Mouse (Mus musculus) right cerebral cortex, postnatal 36 days (tissue): ENCODE results near the gene Itpkb.

Experiments
- DNase-seq, 2 experiments: peaks; one replicate each; pipeline ENCODE4 v3.0.0; 2022; ENCODE audit warnings: low spot score in 2 of 2, mixed read lengths in 1 of 2

The Itpkb gene

DNA sequence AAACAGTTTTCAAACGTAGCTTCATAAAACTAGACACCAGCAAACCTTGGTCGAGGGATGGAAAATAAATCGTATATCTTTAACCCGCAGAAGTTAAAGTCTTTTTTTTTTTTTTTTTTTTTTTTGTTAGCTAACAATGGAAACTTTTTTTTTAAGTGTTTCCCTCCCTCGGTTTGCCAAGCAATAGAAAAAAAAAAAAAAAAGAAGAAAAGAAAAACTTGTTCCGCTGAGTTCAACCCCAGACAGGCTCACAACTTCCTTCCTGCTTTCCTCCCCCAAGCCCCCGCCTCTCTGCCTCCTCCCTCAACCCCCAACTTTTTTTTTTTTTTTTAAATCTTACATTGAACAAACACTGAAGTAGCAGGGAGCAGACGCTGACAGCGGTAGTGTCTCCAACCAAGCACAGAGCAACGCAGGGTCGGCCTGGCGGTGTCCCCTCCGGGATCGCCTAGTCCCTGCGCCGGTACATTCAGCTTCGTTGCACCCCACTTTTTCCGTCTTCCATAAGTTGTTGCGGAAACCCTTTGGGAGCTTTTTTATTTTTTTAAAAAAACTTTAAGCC, at the start of gene Itpkb:
Gene Itpkb, plus strand, starts transcription at position 341 of the 562 bp plus-strand sequence.
- no peak for DNase-seq

DNA sequence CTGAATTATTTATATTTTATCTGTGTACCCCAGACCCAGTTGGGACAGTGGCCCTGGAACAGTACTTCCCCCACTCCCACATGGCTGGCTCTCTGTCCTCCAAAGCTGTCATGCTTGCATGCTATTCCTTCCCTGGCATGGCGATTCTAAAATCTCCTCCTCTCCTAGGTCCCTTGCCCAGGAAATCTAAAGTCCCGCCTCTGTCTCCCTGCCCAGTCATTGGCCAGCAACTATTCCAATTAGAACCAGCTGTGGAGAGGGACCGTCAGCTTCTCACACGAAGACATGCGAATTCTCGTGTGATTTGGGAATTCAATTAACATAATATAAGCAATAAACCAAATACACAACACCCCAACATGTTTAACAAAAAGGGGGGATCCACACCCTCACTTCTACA, 47.7 kb upstream of the Itpkb start:
- DNase-seq, result no peak

DNA sequence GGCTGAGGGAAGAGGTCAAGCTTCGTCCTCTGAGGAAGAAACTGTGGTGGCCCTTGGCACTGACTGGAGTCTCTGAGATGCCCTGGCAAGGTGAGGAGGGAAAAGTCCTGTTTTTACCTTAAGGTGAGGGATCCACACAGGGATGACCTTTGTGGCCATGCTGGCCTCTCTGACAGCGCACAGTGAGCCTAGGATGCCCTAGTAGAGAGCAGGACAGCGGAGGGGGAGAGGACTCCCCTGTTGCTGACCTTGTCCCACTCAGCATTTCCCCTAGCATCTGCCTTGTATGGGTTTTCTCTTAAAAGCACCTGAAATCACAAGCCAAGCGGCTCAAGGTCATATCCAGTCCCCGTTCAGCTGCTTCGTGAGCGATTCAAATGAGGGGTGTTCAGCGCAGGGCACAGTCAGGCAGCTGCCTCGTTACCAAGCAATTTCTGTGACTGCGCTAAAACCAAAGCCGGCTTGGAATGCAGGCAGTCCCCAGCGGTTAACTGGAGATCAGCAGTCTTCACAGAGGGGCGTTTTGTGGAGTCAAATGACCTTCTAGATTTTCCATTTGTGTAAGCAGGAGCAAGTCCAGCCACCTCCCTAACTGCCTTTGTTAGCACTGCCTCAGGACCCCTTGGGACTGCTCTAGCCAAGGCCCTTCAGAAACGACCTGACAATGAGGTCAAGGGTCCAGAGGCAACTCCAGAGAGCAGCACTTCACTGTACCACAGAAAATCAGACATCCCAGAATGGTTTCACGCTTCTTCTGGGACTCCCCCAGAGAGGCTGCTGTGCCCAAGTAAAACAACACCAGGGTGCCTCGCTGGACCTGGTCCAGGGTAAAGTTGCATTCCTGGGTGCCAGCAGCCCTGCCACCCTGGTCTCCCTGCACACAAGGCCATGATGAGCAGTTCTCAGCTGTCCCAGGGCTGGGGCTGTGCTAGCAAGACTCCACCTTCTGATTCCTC, 46.2 kb upstream of the Itpkb start:
- DNase-seq, result no peak

GRCm38 (mm10) chr1:180286081-180286831, 44.0 kb upstream of the Itpkb start:
- no peak for DNase-seq

GRCm38 (mm10) chr1:180288227-180288626, 42.1 kb upstream of the Itpkb start:
- DNase-seq, result no peak

DNA sequence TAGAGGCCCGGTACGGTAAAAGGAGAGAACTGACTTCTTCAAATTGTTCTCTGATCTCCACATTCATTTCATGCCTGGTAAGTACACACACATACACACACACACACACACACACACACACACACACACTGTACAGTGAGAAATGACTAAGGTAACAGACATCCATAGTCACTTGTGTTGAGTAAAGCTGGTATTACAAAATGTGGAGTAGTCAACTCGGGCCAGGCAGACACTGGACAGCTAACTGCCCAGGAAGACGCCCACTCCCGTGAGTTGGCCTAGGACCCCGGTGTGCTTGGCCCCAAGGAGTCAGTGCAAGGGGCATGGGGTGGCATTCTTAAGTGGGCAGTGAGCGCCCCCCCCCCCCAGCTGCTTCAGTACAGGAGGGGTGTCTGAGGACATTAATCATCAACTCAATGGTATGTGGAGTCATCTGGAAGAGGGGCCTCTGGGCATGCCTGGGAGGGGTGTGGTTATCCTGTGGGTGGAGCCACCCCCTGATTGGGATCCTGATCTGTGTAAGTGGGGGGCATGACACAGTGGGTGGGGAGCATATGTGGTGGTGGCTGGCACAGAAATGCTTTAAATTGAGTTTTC, 41.3 kb upstream of the Itpkb start:
- no peak for DNase-seq

GRCm38 (mm10) chr1:180289788-180290187, 40.5 kb upstream of the Itpkb start:
- DNase-seq, result no peak

DNA sequence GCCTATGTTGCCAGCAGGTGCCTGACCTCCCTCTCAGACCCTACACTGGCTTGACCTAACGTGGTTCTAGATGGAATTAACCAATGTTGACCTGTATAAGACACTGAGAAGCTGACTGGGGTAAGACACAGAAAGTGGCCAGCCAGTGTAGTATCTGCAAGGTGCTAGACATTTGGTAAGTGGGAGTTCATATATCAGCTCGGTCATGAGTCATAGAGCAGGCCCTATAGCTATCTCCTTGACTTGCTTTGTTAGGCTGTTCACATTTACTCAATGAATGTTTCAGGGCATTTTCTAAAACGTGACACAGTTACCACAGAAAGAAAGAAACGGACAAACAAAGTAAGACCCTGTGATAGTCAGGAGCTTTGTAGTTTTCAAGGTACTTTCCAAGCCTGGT, 39.9 kb upstream of the Itpkb start:
- no peak for DNase-seq

DNA sequence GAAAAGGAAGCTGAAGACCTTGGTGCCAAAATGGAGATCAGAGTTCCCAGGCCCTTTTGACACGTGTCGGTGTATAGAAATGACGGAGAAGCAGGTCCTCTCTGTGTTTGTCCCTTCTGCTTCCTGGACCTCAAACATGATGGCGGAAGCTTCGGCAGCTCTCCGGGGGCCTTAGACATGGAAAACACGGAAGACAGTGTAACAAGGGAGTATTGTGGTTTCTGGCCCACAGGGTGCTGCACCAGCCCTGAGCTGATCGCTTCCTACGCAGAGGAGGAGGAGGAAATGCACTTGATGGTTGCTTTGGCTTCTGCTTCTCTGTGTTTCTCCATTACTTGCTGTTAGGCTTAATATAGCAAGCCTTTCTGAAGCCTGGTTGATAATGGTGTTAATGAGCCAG, 34.2 kb upstream of the Itpkb start:
- no peak for DNase-seq

GRCm38 (mm10) chr1:180299697-180300096, 30.6 kb upstream of the Itpkb start:
- DNase-seq, result no peak

DNA sequence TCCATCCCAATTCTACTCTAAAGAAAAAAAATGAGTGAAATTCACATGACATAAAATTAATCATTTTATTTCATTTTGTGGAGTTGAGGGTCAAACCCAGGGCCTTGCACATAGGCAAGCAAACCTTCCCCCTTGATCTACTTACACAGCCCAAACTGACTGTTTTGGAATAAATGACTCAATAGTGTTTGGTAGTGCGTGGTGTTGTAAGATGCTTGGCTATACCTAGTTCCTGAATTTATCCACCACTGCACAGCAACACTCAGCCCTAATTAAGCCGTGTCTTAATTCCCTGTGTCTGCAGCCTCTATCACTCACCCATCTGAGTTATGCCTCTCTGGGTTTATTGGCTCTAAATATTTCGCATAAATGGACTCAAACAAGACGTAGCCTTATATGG, 30.0 kb upstream of the Itpkb start:
- no peak for DNase-seq

DNA sequence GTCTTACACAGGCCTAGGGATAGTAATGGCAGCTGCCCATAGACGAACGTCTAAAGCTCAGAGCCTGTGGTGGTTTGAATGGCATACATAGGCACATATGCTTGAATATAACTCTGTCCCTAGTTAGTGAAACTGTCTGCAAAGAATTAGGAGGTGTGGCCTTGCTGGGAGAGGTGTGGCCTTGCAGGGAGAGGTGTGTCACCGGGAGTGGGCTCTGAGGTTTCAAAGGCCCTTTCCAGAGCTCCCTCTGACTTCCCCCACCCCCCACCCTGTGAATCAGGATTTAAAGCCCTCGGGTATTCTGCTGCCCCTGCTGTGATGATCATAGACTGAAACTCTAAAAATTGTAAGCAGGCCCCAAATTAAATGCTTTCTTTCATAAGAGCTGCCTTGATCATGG, 29.3 kb upstream of the Itpkb start:
- no peak for DNase-seq

DNA sequence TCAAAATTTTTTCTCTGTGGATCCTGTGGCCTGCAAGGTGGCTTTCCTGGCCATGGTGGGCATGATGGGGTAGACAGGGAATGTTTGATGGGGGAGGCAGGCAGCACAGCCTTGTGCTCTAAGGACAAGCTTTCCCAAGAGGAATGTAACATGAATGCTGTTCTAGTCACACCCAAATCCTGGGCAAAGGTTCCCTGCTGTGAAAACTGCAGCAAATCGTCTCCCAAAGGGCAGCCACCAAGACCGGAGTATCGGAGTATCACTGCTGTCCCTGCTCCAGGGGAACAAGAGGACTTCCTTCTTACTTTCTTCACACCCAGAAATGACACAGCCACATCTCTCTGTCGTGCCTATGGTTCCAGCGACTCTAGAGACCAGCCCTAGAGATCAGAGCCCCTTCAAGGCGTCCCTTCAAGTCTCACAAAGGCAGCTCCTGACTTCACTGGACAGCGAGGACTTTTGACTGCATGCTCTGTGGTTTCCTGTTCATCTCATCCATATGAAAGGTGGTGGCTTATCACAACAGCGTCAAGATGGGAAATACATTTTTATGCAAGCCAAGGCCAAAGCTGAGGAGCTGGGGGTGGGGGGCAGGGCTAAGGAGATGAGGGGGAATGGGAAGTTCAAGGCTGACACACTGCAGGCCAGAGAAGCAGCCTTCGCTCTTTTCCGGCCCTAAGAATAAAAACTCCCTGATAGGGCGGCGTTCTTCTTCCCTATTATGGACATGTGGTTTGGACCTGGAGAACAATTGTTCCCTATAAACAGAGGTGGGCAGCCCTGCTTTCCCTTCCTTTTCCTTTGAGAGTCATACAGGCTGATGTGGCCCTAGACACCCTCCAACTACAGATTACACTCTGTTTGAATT, 27.8 kb upstream of the Itpkb start:
- no peak for DNase-seq

- DNase-seq, result no peak
These were observed 26.7 kb upstream of the Itpkb start for GRCm38 (mm10) chr1:180303600-180303999.

- DNase-seq, result no peak
These were observed 23.4 kb upstream of the Itpkb start for GRCm38 (mm10) chr1:180306889-180307288.

DNA sequence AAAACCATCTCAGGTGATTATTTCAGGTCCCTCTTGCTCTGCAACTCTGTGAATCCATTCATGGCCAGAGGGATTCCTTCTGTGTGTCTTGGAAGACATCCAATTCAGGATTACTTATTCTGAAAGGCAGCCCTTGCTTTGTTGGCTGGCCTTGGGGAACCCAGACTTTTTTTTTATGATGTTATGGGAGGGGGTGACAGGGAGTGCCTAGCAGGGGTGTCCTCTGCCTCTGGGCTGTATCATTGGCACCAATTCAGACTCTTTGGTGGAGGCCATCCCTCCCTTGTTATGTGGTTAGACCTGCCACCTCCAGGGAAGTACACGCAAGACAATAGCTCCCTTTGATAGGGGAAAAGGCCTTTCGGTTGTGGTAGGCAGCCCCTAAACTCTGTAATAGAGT, 22.6 kb upstream of the Itpkb start:
- DNase-seq, result no peak

- DNase-seq, result no peak
These were observed 21.4 kb upstream of the Itpkb start for GRCm38 (mm10) chr1:180308897-180309296.

GRCm38 (mm10) chr1:180312286-180312685, 18.0 kb upstream of the Itpkb start:
- no peak for DNase-seq

DNA sequence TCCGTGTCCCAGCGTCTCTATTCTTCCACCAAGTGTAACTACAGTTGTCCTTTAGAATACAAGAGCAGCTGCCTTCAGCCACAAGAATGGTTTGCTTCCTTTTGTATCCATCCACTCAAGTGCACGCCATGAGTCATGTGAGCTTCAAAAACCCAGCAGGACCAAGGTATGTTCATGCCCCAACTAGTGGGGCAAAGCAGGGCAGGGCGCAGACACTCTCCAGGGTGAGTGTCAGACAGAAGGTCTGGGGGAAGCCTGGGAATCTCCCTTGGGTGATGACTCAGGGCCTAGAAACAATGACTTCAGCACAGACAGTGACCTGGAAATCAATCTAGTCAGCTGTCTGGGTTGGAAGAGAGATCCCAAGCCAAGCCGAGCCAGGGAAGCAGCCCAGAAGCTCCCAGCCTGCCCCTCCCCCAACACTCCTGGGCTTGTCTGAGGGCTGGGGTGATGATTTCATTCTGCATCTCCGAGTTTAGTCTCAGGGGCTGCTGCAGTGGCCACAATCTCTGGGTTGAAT, 17.4 kb upstream of the Itpkb start:
- DNase-seq, result no peak

DNA sequence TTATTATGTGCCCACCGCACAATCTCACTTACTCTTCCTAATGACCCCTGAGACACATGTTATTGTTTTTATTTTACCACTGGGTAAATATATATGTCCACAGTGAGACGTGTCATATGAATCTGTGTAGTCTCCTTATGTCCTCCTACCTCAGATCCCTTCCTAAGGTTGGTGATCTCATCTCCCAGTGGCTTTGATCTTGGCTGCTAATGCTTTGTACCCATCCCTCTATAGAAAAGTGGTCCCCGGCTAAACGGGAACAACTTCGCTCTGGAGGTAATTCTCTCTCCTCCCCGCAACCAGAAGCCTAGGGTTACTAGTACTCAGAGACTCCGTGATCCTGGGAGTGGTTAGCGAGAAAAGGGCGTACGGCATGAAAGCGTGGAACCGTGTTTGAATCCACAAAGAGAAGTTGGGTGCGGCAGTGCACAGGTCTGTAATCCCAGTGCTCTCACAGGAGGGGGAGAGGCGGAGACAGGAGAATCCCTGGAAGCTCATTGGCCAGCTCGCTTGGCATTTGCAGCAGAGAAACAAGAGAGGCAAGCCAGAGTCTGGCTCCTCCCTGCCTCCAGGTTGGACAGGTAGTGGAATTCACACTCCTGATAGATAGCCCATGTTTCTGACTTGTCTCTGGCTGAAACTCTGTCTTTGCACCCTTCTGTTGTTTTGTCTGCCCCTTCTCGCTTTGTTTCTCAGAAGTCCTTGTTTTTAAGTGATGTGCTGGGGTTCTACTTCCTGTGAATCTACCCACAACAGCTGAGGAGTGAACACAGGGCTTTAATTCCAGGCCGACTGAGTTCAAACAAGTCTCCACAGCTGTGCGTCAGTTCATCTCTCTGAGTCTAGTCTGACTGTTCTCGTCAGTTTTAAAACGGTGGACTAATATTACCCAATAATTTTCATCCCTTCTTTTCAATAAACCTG, 16.5 kb upstream of the Itpkb start:
- DNase-seq, result no peak
